Mouse (Mus musculus): ENCODE data around the gene Pygo1. TPM values are rescaled to one million over a fixed set of nuclear protein-coding genes. Genes with fewer than 3 reads are reported as not detected.

Gene Pygo1
- total RNA-seq, 2 experiments from 2014 or later = 3.4 to 3.7 TPM

DNA sequence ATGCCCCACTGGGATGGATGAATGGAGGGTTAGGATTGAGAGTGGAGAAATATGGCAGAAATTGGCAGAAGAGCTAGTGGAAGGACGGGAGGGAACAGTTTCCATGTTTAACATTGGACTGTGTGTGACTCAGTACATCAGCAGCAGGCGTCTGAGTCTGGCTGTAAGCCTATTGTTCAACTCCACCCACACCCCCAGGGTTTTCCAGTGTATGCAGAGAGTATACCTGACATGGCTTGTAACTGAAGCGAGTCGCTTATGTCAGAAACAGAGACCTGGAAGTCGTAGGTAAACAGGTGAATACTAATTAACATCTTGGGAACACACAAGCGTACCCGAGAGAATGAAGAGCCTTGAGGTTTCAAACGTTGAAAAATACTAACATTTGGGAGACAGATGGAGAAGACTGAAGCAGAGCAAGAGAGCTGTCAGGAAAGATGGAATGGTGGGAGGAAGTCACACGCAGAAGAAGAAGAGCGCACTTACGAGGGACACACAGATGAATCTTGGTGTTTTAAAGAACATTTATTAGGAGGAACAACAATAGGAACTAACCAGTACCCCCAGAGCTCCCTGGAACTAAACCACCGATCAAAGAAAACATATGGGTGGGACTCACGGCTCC, 5.8 kb downstream of the Pygo1 start:
- no peak for DNase-seq (ENCODE audit: low spot score in 2 of 2)

DNA sequence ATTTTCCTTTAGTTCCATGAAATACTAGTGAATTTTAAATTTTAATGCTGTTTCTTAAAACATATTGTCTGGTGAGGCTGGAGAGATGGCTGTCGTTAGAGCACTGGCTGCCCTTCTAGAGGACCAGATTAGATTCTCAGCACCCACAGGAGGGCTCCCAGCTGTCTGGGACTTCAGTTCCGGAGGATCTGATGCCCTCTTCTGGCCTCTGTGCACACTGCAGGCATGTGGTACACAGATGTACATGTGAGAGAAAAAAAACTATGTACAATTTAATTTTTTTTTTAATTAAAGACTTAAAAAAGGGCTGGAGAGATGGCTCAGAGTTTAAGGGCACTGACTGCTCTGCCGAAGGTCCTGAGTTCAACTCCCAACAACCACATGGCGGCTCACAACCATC, 9.9 kb downstream of the Pygo1 start:
- DNase-seq (ENCODE audit: low spot score in 2 of 2) = no peak

DNA sequence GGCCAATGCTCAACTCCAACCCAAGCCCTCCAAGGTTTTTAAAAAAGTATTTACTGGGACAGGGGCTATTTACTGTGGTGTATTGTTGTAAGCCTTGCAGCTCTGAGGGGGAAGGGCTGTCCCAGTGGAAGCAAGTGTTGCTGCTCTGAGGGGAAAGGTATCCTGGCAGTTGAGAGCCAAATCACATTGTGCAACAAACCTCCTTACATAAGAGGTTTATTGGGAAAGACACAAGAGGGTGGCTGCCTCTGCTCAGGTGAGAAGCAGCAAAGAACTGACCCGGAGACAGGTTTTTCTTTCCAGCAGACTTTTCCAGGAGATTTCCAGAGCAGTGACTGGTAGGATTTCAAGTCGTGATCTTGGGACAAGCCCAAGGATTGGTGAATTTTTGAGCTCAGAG, 10.9 kb downstream of the Pygo1 start:
- DNase-seq (ENCODE audit: low spot score in 2 of 2) = no peak

DNA sequence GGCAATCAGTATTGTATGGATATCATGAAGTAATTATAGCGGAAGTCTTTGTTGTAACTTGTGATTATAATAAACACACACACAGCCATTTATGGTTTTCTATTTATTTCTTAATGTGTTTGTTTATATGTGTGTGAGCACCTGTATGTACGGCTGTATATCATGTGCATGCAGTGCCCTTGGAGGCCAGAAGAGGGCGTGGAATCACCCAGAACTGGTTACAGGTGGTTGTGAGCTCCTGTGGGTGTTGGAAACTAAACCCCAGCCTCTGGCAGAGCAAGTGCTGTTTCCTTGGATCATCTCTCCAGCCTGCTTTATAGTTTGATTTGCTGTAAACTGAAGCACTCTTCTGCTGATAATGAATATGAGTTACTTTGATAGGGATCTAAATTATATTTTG, 18.0 kb downstream of the Pygo1 start:
- no peak for DNase-seq (ENCODE audit: low spot score in 2 of 2)

DNA sequence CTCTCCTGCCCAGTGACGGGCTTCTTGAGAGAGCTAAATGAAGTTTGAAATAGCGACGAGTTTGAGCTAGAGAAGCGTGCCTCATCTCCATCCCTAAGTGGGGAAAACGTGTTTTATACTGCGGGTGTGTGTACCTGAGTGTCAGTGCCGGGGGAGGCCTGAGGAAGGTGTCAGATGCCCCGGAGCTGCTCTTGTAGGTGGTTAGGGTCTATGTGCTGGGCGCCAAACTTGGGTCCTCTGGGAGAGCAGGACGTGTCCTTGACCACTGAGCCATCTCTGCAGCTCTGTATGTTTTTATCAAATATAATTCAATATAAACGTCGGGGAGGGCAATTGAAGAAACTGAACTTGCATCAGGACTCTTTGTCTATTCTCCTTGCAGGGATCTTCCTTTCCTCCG, 18.8 kb downstream of the Pygo1 start:
- no peak for DNase-seq (ENCODE audit: low spot score in 2 of 2)

DNA sequence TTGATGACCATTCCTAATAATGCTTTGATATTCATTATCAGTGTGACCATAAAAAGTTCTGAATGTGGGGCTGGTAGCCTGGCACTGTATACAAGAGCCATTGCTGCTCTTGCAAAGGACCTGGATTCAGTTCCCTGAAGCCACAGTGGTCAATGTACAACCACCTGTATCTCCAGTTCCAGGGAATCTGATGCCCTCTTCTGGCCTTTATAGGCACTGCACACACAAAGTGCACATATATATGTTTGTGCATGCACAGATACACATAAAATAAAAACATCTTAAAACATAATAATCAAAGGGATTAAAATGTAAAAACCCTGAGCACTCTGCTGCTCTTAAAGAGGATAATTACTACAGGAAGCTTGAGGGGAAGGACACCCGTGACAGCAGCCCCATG, 21.6 kb downstream of the Pygo1 start:
- DNase-seq (ENCODE audit: low spot score in 2 of 2) = no peak

DNA sequence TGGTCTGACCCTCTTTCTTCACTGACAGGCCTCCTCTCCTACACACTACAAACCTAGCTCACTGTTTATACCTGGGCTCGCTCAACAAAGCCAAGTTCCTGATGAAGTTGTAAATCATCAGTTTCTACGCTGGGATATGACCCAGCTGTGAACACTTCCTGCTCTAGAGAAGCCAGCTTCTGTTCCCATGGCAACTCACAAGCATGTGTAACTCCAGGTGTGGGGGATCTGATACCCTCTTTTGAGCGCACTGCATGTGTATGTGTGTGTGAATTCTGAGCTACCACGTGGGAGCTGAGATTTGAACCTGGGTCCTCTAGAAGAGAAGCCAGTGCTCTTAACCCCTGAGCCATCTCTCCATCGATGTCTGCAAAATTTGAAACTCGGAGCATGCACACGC, 24.1 kb downstream of the Pygo1 start:
- no peak for DNase-seq (ENCODE audit: low spot score in 2 of 2)

DNA sequence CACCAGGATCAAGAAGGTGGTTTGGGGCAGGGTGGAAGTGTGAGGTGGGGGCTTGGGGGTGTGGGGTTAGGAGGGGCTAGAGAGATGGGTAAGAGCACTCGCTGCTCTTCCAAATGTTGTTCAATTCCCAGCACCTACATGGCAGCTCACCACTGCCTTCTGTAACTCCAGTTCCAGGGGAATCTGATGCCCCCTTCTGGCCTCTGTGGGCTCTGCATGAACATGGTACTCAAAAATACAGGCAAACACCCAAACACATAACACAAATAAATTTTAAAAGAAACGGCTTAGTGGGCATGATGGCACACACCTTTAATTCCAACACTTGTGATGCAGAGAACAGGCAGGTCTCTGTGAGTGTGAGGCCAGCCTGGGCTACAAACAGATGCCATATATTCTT, 29.3 kb downstream of the Pygo1 start:
- DNase-seq (ENCODE audit: low spot score in 2 of 2) = peak in 1 of 2 experiments; percentile 38

DNA sequence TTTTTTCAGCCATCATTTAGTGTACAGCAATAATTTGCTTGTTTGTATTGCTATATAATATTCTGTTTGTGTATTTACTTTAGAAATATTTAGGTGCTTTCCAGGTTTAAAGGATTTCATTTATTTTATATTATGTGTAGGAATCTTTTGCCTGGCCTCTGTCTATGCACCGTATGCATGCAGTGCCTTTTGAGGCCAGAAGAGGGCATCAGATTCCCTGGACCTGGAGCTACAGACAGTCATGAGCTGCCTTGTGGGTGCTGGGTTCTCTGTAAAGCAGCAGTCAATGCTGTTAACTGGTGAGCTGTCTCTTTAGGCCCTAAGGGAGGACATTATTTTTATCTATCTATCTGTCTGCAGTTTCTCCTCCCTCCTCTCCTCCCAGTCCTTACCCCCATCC, 30.1 kb downstream of the Pygo1 start:
- DNase-seq (ENCODE audit: low spot score in 2 of 2) = peak; percentile 26 to 38

DNA sequence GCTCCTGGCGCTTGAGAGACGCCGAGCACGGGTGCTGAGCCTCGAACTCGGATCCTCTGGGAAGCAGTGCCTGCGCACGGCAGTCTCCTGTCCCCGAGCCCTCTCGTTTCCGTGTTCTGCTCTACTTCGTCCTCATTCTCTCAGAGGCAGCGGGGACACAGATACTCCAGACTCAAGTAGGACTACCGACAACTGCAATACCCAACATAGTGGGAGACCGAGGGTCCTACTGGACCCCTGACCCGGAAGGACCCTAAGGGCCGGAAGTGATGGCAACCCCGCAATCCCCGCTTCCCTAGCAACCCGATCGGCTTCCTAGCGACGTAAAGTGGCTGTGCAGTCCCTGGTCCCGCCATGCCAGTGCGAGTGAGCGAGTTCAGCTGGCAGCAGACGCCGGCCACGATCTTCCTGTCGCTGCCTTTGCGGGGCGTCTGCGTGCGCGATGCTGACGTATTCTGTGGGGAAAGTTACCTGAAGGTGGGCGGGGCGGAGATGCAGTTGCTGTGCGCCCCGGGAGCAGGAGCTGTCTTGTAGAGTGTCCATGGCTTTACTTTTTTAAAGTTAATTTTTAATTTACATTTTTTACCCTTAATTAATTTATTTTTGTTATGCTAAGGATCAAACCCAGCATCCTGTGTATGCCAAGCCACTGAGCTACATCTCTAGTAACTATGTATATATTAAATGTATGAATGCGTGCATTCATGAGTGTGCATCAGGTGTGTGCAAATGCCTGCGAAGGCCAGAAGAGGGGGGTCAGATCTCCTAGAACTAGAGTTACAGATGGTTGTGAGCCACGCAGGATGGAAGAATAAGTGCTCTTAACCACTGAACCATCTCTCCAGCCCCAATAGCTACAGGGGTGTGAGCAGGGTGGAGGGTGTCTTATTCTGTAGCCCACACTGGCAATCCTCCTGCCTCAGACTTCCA, 33.3 kb downstream of the Pygo1 start, which contains the start of the genes Dyx1c1 and Gm44503:
Gene Dyx1c1, plus strand, starts transcription at position 265 of the 930 bp plus-strand sequence.
Gene Gm44503, plus strand, starts transcription at position 332 of the 930 bp plus-strand sequence.
- DNase-seq (ENCODE audit: low spot score in 2 of 2) = peak; percentile 63 to 64

DNA sequence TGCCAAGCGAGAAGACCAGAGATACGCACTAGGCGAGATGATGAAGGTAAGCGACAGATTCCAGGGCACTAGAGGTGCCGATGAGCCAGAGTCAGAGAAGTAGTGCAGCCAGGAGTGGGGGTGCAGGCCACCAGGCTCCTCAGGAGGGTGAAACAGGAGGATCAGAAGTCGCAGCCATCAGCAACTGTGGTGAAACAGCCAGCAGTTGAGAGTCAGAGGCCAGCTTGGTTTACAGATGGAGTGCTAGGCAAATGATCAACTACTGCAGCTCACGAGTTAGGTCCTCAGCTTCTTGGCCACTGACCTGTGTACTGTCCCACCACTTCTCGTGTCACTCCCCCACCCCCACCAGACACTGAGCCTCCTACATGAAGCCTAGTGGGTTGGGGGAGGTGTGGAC, 35.9 kb downstream of the Pygo1 start:
- DNase-seq (ENCODE audit: low spot score in 2 of 2) = no peak

DNA sequence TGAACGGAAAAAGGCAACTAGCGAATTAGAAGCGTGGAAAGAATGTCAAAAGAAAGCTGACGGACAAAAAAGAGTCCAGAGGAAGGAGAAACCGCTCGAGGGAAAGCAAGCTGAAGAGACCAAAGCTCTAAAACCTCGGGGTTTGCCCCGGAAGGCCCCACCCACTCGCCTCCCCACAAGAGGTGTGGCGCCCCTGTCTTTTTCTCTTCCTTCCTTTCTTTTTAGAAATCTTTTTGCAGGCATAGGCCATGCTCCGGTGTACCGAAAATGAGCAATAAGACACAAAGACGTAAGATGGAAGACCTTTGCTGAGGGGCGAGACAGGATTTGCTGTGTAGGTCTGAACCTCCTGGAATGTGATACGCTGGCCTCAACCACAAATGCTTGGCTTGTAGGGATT, 36.5 kb downstream of the Pygo1 start:
- no peak for DNase-seq (ENCODE audit: low spot score in 2 of 2)

DNA sequence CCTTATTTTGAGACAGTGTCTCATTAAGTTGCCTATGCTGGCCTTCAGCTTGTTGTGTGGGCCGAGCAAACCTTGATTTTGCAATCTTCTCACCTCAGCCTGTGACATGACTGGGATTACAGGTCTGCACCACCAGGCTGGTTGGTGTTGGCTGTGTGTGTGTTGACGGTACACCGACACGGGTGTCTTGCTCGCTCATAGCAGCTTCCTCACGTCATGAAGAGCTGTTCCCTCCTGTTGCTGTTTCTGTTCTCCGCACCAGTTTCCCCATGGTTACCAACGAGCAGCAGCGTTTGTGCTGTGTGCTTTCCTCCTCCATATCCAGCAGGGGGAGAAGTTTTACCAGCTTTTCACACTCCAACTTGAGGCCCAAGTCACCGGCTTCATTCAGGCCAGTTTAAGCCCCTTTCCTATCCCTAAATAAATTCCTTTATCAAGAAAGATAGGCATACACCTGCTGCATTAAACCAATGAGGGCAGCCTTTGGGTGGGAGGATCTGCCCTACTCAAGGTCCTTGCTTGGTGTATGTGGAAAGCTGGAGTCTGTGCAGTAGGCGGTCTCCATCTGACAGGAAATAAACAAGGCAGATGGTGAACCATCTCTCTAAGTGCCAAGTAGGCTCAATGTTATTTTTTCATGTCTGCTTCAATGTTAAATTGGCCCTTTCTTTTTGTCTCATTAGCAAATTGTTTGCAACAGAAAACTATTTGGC, 43.1 kb downstream of the Pygo1 start:
- DNase-seq (ENCODE audit: low spot score in 2 of 2) = peak; percentile 26 to 27

DNA sequence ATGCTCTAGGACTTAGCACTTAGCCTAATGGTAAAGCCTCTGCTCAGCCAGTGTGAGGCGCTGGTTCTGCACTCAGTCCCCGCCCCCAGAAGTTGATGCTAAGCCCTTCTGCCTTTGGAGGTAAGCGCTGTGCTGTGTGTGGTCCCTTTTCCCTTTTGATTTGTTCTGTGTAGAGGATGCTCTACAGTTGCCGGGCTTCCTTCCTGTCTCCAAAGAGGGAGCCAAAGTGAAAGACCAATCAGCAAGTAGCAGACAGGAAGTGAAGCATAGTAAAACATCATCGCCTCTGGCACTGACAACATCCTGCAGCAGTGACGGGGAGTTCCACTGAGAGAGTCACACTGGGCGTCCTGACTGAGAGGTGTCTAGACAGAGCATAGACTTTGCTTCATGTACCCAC, 44.4 kb downstream of the Pygo1 start:
- no peak for DNase-seq (ENCODE audit: low spot score in 2 of 2)

DNA sequence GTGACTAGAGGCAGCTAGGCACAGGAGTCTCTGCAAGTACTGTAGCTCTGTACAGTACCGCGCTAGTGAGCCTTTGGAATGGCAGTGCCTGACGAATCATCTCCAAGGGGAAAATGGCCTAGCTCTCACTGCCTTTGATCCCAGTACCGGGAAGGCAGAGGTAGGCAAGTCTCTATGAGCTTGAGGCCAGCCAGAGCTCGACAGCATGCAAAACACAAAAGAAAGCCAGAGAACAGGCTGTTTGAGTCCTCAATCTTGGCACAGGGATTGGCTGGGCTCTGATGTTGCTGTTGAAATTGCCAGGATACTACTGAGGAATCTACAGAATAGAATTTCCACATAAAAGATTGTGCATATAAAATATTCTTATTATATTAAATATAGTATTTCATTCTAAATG, 47.0 kb downstream of the Pygo1 start:
- no peak for DNase-seq (ENCODE audit: low spot score in 2 of 2)

DNA sequence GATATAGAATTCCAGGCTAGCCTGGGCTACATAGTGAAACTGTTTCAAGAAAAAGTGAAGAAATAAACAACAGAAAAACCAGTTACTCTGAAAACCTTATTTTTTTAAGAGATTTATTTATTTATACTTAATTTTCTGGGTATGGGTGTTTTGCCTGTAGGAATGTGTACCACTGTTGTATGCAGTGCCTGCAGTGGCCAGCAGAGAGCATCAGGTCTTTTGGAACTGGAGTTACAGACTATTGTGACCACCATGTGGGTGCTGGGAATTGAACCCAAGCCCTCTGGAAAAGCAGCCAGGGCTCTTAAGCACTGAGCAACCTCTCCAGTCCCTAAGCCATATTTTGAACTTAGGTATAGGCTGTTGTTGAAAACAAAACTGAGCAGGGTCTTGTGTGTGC, 47.5 kb downstream of the Pygo1 start:
- DNase-seq (ENCODE audit: low spot score in 2 of 2) = no peak

DNA sequence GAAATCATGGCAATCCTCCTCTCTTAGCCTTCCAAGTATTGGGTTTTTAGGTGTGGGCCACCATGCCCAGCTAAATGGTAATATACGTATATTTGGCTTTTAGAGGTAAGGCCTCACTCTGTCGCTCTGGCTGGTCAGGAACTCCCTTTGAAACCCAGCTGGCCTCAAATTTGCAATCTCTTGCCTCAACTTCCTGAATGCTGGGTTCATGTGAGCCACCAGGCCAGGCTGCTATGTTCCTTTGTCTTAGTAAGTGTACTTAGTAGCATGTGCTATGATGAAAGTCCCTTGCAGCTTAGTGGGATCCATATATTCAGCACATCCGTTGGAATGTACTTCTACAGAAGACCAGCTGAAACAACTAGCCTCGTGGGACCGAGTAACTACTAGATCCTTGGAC, 49.3 kb downstream of the Pygo1 start:
- no peak for DNase-seq (ENCODE audit: low spot score in 2 of 2)

DNA sequence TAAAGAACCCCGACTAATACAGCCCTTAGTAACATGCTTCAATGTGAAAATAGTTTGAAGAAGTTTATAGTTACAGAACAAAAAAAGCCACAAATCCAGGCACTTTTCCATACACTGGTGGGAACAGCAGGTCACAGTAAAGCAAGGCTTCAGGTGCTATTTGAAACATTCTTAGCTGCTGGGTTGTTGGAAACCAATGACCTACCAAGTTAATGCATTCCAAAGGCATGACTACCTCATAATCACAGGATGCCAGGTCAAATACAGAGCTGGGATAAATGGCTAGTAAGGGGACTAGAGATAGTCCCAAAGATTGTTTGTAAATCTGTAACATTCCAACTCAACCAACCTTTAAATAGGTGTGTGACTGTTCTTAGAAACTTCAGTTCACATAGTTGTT, 49.8 kb downstream of the Pygo1 start:
- DNase-seq (ENCODE audit: low spot score in 2 of 2) = no peak

DNA sequence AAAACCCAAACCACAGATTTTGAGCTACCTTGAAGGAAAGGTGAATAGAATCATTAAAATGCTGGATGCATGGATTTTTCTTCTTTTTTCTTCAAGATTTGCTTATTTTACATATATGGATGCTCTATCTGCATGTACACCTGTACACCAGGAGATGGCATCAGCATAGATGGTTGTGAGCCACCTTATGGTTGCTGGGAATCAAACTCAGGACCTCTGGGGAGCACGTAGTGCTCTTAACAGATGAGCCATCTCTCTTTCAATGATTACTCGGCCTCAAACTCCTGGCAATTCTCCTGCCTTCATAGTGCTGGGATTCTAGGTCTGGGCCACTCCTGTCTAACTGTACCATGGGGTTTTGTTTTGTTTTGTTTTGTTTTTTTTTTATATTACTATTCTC, 57.6 kb downstream of the Pygo1 start:
- no peak for DNase-seq (ENCODE audit: low spot score in 2 of 2)

DNA sequence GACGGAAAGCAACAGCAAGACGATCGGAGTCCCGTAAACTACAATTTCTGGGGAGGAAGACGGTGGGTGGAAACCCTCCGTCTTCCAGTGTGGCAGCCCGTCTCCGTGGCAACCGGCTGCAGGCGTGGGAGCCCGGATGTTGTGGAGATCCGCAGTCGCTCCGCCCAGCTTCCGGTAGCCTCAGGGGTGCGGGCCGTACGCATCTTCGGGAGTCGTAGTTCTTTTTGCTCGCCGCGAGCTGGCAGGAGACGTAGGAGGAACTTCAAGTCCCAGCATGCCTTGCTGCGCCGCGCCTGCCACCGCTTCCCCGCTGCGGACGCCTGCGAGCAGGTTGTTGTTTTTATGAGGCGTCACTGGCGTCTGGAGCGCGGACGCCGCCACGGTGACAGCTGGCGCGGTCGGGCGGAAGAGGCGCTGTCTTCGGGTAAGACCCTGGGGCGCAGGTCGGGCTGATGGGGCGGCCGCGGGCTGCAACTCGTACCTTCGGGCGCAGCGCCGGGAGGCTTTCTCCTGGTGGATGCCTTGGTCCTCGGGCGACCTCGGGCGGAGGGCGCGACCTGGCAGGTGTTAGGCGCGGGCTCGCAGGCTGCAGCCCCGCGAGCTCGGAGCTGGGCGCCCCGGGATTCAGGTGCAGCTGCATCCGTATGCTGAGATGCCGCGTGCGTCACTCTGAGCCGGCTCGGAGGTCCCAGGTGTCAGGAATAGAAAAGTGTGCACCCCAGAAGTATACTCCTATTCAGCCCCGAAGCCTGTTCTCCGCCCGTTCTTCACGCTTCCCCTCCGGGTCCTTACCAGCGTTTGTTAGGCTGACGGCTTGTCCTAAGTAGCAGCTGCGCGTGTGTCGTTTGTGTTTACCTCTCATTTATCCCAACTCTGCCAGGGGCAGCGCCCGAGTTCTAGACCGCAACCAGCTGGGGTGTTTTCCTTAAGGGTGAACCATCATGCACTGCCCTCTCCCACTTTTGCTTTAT, 60.1 kb downstream of the Pygo1 start, which contains the start of the genes Ccpg1os and Ccpg1:
Gene Ccpg1os, minus strand, starts transcription at position 133 of the 971 bp plus-strand sequence.
Gene Ccpg1, plus strand, starts transcription at position 180 of the 971 bp plus-strand sequence.
- DNase-seq (ENCODE audit: low spot score in 2 of 2) = peak; percentile 86 to 87
